In genomic region chr11:60182116-60182670, GRCm38 (mm10) we compare ENCODE assay signal across 8 mouse cellular contexts. TPM values are rescaled to one million over a fixed set of nuclear protein-coding genes. Genes with fewer than 3 reads are reported as not detected.
A peak's percentile ranks its signal among the peaks of the same experiment; 100 is the strongest.
DNase-seq lines count a peak whose midpoint lies in the region; ATAC-seq and TF ChIP-seq lines count a peak whose summit lies in the region.

No protein-coding gene starts in this region.

- peak; percentile 75 for DNase-seq in gastrocnemius, adult 2 months
- no peak for DNase-seq in gastrocnemius, postnatal 10 days
- peak; percentile 25 for DNase-seq in 416B (ENCODE audit: low read depth)
- peak; percentile 85 for DNase-seq in forebrain, embryonic 14.5 days (ENCODE audit: low spot score)
- no peak for DNase-seq in embryo, embryonic 10.5 days (ENCODE audit: low spot score)
- no peak for DNase-seq in left cerebral cortex, postnatal 36 days (ENCODE audit: low spot score in 2 of 2)

- no peak for TF ChIP-seq CTCF in gastrocnemius, adult 2 months (IDR thresholded peaks at IDR 0.05)

- ATAC-seq in forebrain, embryonic 14.5 days = no peak
- no peak for ATAC-seq in limb, embryonic 13.5 days (ENCODE audit: low FRiP score, low read depth)
- ATAC-seq in megakaryocyte-erythroid progenitor cell, adult 5-6 weeks (replicated peaks; ENCODE audit: low FRiP score, low TSS enrichment, poor library complexity, severe bottlenecking) = no peak

- intact Hi-C loops in gastrocnemius, adult 2 months (cut with DNase I) = no loop called here
- intact Hi-C loops in left cerebral cortex, postnatal 36 days (cut with DNase I) = no loop called here

- H3K27me3 ChIP-seq in forebrain, embryonic 14.5 days (replicated peaks; ENCODE audit: control insufficient read depth, insufficient read depth, low read length) = no peaks in the 10 kb centered on the region
- no peaks in the 10 kb centered on the region for H3K27me3 ChIP-seq in limb, embryonic 13.5 days

- no peaks in the 10 kb centered on the region for H3K9me3 ChIP-seq in forebrain, embryonic 14.5 days (replicated peaks; ENCODE audit: control insufficient read depth, low read length)
- H3K9me3 ChIP-seq in limb, embryonic 13.5 days = no peaks in the 10 kb centered on the region

- H3K27ac ChIP-seq in gastrocnemius, adult 2 months = peak overlapping the region; percentile 38; the same call in 1 of the 2 replicates
- H3K27ac ChIP-seq in forebrain, embryonic 14.5 days (ENCODE audit: low read depth, low read length) = peak overlapping the region; percentile 86
- H3K27ac ChIP-seq in limb, embryonic 13.5 days = 0 out of 2 replicates have a peak overlapping the region, but pooled peaks have one; percentile 22

- H3K4me3 ChIP-seq in gastrocnemius, adult 2 months = no peak overlapping the region
- no peak overlapping the region for H3K4me3 ChIP-seq in forebrain, embryonic 14.5 days (ENCODE audit: low read depth, low read length)
- H3K4me3 ChIP-seq in limb, embryonic 13.5 days = no peak overlapping the region

- peak overlapping the region; percentile 6; the same call in 1 of the 2 replicates for H3K4me2 ChIP-seq in forebrain, embryonic 14.5 days (ENCODE audit: low read length)
- H3K4me2 ChIP-seq in limb, embryonic 13.5 days (replicated peaks) = peak overlapping the region; percentile 19; the same call in 1 of the 2 replicates

- peaks cover 67% of the 10 kb centered on the region for H3K4me1 ChIP-seq in forebrain, embryonic 14.5 days (ENCODE audit: control insufficient read depth, insufficient read depth, low read length)
- peaks cover 89% of the 10 kb centered on the region for H3K4me1 ChIP-seq in limb, embryonic 13.5 days

- WGBS in forebrain, embryonic 14.5 days = 74% methylated on average over 12 of the region's 12 CpGs
- WGBS in limb, embryonic 13.5 days = 74% methylated on average over 12 of the region's 12 CpGs

- peak overlapping the region; percentile 51; the same call in 1 of the 2 replicates for H3K9ac ChIP-seq in forebrain, embryonic 14.5 days (ENCODE audit: low read length)
- peak overlapping the region; percentile 32; the same call in 1 of the 2 replicates for H3K9ac ChIP-seq in limb, embryonic 13.5 days

- H3K36me3 ChIP-seq in forebrain, embryonic 14.5 days (ENCODE audit: control insufficient read depth, insufficient read depth, low read length) = peaks cover 22% of the 10 kb centered on the region
- H3K36me3 ChIP-seq in limb, embryonic 13.5 days = peaks cover 30% of the 10 kb centered on the region

RNA-seq across cellular contexts. Expression of gene Srebf1, which starts 40.2 kb away (rescaled TPM):
- total RNA-seq in gastrocnemius, adult 2 months (2021) = 10 to 100 TPM; 27.5 to 43.4 TPM
- 10 to 100 TPM; 24.2 to 29.1 TPM for total RNA-seq in gastrocnemius, postnatal 10 days (2021)
- polyA plus RNA-seq in forebrain, embryonic 14.5 days (2014; fragmentation: Nextera tagmentation; extraction: Ambion mirVana) = 42.6 and 44.3 TPM in 2 replicates
- 64.5 and 65.7 TPM in 2 replicates for polyA plus RNA-seq in limb, embryonic 13.5 days (2015; fragmentation: Nextera tagmentation; extraction: Ambion mirVana)
- 73.1 and 92.3 TPM in 2 replicates for total RNA-seq in megakaryocyte-erythroid progenitor cell, adult 5-6 weeks (2014; fragmentation: Nextera tagmentation)
- total RNA-seq in megakaryocyte-erythroid progenitor cell, adult 5-6 weeks (2017) = 32.3 and 80.9 TPM in 2 replicates
- total RNA-seq in left cerebral cortex, postnatal 36 days (2021) = 10 to 100 TPM; 48.2 to 63.2 TPM

Comparison
In these comparisons a context has a peak if more than half of its experiments do, and no peak if none do; other contexts are left out.
1. DNase-seq: peak in gastrocnemius, adult 2 months (single experiment), 416B (single experiment) and forebrain, embryonic 14.5 days (single experiment); none in gastrocnemius, postnatal 10 days (single experiment), embryo, embryonic 10.5 days (single experiment) and left cerebral cortex, postnatal 36 days (0 of 2).
2. H3K27ac ChIP-seq: peak in every context shown above with its lines; median percentile 86 in forebrain, embryonic 14.5 days; 38 in gastrocnemius, adult 2 months; 22 in limb, embryonic 13.5 days.